Mouse (Mus musculus) mature B cell (primary cell): ENCODE results near the gene Aqr.

ENCODE experiments used
- in situ Hi-C: fragments of 300-500 bp; cut with MboI; formaldehyde crosslinking; loops from 2 replicates; pipeline ENCODE4 v1.14.3; 2019

The Aqr gene

DNA sequence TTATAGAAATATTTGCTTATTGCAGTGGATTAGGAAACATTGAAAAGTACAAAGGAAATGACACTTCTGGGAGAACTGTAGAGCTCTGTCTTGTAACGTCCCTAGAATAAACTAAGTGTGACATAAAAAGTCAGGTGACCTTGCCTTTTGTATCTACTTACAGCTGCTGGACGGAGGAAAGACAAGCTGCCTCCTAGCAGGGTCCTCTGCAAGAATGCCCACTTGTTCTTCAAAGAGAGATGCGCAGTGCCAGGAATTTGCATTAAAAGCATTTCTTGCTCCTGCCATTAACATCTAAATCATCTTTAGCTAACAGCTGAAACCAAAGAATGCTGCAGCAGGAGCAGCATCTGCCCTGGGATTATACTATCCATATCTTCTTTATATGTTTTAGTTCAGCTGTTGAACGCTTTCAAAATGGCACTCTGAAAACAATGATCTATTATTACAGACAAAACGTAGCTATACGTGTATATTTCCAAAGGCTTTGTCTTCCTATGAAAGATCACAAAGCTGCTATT lies 126.7 kb downstream of the Aqr start:
- in situ Hi-C loops = no loop called here

DNA sequence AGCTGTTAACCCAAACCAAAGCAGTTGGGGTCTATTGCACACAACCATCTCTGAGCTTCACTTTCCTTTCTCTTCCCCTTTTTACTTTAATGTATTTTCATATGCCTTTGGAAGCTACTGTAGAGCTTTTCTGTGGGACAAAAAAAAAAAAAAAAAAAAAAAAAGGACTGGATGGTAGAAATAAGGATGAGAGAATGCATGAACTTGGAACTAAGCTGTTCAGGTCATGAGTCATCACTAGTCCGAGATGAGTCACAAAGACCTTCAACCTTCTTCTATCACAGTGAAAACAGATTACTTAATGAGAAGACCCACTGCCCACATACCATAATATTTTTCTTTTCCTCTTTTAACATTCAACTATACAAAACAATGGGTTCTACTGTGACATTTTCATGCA lies 127.2 kb downstream of the Aqr start:
- in situ Hi-C loops = no loop called here

DNA sequence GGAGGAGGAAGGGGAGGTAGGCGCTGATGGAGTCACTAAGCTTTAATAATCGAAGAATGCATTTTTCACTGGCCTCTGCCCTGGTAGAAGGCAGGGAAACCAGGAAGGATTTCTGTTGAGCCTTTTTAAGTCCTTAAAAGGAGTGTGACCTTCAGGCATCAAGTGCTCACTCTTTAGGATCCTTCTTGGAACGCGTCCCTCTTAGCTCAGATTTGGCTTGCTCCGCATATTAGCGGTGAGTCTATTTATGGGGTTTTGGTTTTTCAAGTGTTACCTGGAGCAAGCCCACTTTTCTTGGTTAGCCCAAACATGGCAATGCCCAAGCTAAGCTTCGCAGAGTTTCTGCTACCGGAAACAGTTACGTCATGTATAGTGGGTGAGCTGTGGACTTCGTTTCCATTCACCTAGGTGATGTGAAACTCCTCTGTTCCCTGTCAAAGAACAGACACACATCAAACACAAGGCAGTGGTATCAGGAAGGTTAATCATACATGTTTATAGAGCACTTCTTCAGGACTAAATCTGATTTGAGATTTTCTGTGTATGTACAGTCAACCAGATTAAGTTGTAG lies 128.5 kb downstream of the Aqr start:
- in situ Hi-C loops = no loop called here

DNA sequence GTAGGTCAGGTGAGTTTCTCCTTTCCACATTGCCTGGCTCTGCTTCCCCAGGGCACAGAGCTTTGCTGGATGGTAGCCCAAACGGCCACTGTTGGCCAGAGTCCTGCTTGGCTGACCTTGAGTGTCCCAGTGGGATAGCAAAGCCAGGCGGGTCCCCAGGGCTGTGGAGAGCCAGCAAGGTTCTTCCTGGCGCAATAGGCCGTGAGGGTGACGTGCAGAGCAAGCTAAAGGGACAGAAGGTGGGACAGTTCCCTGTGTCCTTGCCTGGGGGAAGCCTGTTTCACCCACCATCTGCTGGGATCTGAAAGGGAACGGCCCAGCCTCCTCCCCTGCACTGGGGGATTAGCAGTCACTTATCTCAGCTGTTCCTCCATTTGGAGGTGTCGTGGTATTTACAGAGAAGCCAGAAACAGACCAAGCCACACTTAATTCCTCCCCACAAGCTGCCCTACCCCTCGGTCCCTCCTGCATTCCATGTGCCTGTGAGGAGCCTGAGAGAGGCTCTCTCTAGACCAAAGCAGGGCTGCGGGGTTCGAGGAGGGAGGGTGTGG lies 129.4 kb downstream of the Aqr start:
- in situ Hi-C loops = no loop called here

DNA sequence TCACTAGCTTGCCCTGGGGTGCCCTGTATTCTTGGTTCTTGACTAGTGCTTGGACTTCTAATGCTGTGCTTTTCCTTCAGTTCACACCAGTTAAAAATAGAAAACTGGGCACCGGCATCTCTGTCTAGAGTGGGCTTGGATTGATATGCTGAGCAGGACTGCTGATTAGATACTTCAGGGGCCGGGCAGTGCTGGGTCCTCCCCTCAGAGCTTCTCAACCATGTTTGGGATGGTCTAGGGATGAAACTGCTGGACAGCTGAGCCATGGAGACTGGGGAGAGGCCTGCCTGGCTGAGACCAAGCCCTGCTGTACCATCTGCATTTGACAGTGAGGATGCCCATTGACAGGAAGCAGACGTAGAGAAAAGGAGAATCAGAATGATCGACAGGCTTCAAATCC lies 132.7 kb downstream of the Aqr start:
- in situ Hi-C loops = no loop called here

DNA sequence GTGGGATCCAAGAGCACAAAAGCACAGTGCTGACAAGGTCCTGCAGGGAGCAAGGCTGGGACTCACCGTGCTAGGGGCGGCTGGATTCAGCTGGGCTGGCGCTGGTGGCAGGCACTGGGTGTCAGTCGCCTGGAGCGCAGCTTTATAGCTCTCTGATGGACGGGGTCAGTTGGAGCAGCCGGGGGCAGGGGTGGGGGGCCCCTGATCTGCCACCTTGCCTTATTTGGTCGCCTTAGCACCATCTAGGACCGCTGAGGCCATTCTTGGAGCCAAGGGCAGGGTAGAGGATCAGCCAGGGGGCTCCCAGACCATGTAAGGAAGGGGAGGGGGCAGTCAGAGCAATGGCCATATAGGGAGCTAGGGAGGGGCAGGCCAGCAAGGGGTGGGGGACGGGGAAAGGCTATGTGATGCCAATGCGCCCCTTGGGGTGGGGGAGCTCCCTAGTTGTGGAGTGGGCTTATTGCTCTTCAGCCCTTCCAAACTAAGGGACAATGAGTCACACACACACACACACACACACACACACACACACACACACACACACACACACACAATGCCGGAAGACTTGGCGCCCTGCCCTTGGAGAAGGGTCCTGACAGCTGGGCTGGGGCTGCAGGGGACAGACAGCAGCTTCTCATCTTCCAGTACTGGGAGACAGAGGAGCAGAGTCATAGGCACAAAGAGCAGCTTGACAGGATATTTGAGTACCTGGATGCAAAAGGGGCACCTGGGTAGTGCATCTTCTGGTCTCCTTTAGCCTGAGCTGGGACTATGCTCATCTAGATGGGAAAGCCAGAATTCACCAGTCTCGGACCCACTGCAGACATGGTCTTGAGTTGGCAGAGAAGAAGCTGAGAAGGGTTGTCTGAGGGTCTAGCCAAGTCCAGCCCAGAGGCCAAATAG lies 133.9 kb downstream of the Aqr start, which contains the start of gene Actc1:
TSS of gene Actc1 (minus strand) at position 853 of the 903 bp plus-strand sequence.
- in situ Hi-C loops = no loop called here

DNA sequence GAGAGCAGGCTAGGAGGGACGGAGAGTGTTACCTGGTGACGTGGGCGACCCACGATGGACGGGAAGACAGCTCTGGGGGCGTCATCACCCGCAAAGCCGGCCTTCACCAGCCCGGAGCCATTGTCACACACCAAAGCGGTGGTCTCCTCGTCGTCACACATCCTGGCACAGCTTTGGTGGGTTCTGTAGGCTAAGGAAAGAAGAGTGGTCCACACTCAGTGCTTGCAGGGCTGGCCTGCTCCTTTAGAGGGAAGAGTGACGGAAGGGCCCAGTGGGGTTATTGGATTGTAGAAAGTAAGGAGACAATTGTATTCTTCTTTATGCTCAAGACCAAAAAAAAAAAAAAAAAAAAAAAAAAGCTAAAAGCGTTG lies 135.0 kb downstream of the Aqr start:
- in situ Hi-C loops = no loop called here
